In genomic region chr5:72909363-72909762, GRCm38 (mm10) we compare ENCODE assay signal across 21 mouse cellular contexts.
"Had no signal": no experiment of that assay in that cellular context is flagged by ENCODE, and none has a peak within 500 bp of the region (broad histone marks: within the 10 kb centered on the region; RNA-seq: fewer than 3 reads in every experiment).

No protein-coding gene starts in this region.

- H3K4me3 ChIP-seq: heart, embryonic 10.5 days; heart, embryonic 12.5 days; hindbrain, embryonic 13.5 days; hindbrain, embryonic 15.5 days; kidney, embryonic 15.5 days; layer of hippocampus, adult 2 months; left cerebral cortex, adult 2 months; limb, embryonic 10.5 days; limb, embryonic 12.5 days had no signal

- H3K9me3 ChIP-seq: heart, embryonic 10.5 days; heart, embryonic 12.5 days; hindbrain, embryonic 13.5 days; hindbrain, embryonic 15.5 days; kidney, embryonic 15.5 days; limb, embryonic 10.5 days; limb, embryonic 12.5 days had no signal

- H3K36me3 ChIP-seq: heart, embryonic 10.5 days; heart, embryonic 12.5 days; hindbrain, embryonic 13.5 days; hindbrain, embryonic 15.5 days; kidney, embryonic 15.5 days; limb, embryonic 10.5 days; limb, embryonic 12.5 days had no signal

- DNase-seq: gastrocnemius, postnatal 14 days; gastrocnemius, postnatal 36 days; heart, postnatal 10 days; kidney, adult 11 months; kidney, adult 2 months; kidney, adult 9 months; kidney, postnatal 14 days; kidney, postnatal 4 days had no signal

- H3K4me2 ChIP-seq: heart, embryonic 12.5 days; hindbrain, embryonic 13.5 days; hindbrain, embryonic 15.5 days; kidney, embryonic 15.5 days; limb, embryonic 12.5 days had no signal

- ATAC-seq: hindbrain, postnatal 0 days; intestine, embryonic 16.5 days had no signal

- H3K9ac ChIP-seq: heart, embryonic 12.5 days; hindbrain, embryonic 13.5 days; hindbrain, embryonic 15.5 days; kidney, embryonic 15.5 days; limb, embryonic 12.5 days; liver, embryonic 14.5 days had no signal

- H3K27ac ChIP-seq: heart, embryonic 10.5 days; hindbrain, embryonic 13.5 days; hindbrain, embryonic 15.5 days; hindbrain, postnatal 0 days; kidney, embryonic 15.5 days; kidney, postnatal 0 days; layer of hippocampus, adult 2 months; left cerebral cortex, adult 2 months; limb, embryonic 10.5 days; limb, embryonic 12.5 days; liver, embryonic 14.5 days had no signal

- H3K27me3 ChIP-seq: heart, embryonic 12.5 days; hindbrain, embryonic 13.5 days; hindbrain, embryonic 15.5 days; kidney, embryonic 15.5 days had no signal
